Mouse (Mus musculus) megakaryocyte, embryonic 14.5 days (primary cell): Measurements from ENCODE around the gene Sorbs2.

Source experiments
- FLI1 ChIP-seq: IDR thresholded peaks from 2 replicates; pipeline ENCODE4 v1.6.1; 2012; ENCODE audit warnings: low read length, inconsistent platforms, mixed read lengths
- GATA1 ChIP-seq: IDR thresholded peaks from 3 replicates; pipeline ENCODE4 v1.6.1; 2012; ENCODE audit warnings: mixed read lengths, low read length, inconsistent platforms, borderline replicate concordance

DNA sequence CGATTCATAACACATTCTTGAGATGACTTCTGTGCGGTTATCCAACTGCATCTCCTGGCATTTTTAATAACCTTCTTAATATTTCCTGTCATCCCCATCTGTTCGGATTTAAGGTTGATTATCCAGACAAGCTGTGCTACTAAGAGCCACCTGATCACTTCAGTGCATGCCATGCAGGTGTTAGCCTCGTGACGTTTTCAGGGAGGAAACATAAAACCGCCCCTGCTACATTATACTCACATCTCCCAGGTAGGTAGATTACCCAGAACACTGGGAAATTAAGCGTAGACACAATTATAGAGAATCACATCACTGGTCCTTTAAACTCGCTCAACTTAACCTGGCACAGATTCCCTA is 333 bp upstream of the Sorbs2 start:
- no peak for TF ChIP-seq GATA1
- no peak for TF ChIP-seq FLI1
